Mouse (Mus musculus) 416B (cell line): Measurements from ENCODE around the gene Usmg5.
A peak's percentile ranks its signal among the peaks of the same experiment; 100 is the strongest.
"Not testable (repeated sequence)": the region's sequence is repeated elsewhere in the genome, so short reads cannot be mapped to it uniquely, and the experiment has no call there.

Experiments
- DNase-seq: peaks from one replicate; pipeline ENCODE4 v3.0.0; 2011; ENCODE audit warnings: low read depth

The Usmg5 gene

DNA sequence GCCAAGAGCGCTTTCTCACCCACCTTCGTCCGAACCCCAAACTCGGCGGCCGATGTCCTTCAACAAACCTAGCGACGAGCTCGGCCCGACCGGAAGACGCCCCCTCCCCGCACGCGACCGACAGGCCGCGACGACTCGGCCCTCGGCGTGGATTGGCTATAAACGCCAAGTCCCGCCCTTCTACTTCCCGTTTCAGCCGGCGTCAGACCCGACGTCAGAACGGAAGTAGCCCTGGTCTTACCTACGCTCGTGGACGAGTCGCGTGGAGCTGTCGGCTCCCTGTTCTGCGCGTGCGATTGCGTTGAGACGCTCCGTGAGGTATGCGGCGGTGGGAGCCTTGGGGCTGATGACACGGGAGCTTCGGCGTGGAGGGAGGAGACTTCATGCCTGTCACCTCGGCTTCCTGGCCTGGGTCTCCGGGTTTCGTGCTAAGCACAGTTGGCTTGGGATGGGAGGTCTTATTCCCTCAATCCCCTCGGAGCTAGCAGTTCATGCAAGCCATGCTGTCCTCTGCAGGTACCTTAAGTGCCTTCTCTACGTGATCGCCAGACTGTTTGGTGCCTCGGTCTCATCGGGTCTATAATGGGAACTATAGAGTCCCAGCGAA, at the start of gene Usmg5, which contains the start of gene Pdcd11:
TSS of gene Usmg5 (minus strand) at position 98 of the 607 bp plus-strand sequence.
TSS of gene Pdcd11 (plus strand) at position 219 of the 607 bp plus-strand sequence.
- peak; percentile 97 for DNase-seq

DNA sequence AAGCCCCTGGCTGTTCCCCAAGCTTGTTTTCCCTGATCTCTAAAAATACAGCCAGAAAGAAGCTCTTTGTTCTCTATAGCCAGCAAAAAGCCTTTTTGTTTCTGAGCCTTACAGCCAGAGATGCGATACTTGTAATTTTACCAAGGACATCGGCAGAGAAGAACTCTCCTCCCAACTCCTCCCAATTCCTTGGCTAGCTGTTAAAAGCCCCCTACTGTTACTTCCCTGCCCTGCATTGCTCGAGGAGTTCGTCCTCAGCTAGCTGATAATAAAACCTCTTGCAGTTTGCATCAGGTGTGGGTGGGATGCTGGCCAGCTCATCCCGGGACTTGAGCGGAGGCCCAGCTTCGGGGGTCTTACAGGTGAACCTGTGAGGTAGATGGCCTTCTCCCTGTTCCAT, 49.2 kb upstream of the Usmg5 start:
- DNase-seq = not testable (repeated sequence)

DNA sequence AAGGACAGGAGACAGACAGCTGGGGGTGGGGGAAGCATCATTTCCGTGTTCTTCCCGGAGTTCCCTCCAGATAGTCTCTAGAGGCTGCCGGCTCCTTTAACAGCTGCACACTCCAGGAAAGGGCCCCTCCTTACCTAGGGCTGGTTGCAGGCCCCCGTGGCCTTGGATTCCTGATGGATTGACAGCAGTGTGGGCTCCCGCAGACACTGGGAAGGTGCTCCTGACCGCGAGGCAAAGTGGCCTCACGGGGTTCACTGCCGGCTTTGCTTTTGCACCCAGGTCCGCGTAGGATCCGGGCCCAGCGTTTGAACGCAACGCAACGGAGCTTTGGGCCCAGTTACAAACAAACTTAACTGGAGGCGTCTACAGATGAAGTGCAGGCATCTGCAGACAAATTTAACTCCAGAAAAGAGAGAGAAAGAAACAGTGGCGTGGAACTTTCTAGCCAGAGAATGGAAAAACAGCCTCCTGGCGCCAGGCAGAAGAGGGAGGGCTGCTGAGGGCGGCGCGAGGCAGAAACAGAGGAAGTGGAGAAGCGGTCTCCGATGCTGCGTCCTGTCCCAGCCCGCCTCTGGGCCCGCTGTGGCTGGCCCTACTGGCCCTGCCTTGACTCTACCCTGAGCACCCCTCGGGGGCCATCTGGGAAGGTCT, 47.4 kb upstream of the Usmg5 start, which contains the start of gene Calhm2:
TSS of gene Calhm2 (minus strand) at position 524 of the 651 bp plus-strand sequence.
- DNase-seq = peak; percentile 64

DNA sequence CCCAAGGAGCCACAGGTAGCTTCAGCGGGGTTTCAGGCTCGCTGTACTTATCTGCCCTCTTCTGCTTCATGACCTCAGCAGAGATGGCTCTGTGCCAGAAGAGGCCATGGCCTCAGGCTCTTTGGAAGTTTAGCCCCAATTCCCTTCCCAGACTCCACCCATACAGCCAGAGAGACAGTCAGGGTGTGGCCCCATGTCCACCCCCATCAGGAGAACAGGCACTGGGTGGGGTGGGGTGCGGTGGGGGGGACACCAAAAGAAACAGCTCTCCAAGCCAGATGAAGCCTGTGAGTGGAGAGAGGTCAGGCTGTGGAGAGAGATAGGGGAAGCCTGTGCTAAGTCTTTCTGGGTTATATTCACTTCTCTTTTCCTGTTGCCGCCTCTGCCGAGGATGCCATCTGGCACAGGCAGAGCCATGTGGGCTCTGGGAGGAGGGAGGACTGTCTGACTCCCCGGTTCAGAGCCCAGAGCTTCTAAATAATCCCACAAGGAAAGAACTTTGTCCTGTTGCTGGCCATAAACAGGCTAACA, 46.7 kb upstream of the Usmg5 start:
- peak; percentile 87 for DNase-seq

DNA sequence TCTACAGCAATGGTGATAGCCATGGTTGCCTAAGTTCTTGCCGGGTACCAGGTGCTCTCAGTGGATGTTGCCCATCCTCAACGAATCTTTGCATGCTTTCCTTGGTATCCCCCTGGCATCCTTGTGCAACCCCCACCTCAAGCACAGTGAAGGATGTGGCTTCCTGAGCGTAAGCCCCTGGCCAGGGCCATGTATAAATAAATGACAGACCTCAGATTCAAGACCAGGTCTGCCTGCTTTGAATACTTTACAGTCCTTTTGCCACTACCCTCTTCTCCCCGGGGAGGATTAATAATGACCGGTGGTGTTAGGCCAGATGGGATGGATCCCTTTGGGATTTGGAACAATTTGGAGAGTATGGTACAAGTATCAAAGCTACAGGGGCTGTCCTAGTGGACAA, 45.7 kb upstream of the Usmg5 start:
- no peak for DNase-seq

DNA sequence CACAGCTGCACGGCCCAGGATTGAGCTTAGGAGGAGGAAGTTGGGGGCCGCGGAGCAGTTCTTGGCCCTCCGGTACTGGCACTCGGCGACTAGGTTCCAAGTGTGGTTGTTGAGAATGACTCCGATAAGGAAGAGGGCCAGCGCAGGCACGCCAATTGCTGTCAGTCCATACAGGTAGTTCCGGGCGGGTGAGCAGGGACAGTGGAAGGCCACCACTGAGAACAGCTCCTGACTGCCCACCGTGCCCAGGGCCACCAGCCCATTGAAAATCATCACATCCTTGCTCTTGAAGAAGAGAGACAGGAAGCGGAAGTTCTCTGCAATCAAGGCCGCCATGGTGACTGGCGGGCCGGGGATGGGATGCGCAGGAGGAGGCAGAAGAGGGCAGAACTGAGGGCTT, 45.1 kb upstream of the Usmg5 start:
- DNase-seq = no peak

DNA sequence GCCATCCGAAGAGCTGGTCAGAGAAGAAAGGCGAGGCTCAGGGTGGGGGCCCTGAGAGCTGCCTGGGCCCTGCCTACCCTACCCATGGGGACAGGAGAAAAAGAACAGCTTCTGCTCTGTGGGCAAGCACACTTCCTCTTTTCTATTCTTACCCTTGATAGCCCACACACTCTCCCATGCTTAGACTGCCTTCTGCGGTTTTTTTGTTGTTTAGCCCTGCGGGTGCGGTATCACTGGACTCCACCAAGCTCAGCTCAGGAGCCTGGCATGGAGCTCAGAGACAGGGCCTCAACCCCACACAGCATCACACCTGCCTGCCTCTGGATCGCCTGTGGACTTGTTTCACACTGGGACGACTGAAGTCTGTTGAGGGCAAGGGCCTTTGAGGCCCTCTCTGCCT, 42.7 kb upstream of the Usmg5 start:
- DNase-seq = peak; percentile 92

DNA sequence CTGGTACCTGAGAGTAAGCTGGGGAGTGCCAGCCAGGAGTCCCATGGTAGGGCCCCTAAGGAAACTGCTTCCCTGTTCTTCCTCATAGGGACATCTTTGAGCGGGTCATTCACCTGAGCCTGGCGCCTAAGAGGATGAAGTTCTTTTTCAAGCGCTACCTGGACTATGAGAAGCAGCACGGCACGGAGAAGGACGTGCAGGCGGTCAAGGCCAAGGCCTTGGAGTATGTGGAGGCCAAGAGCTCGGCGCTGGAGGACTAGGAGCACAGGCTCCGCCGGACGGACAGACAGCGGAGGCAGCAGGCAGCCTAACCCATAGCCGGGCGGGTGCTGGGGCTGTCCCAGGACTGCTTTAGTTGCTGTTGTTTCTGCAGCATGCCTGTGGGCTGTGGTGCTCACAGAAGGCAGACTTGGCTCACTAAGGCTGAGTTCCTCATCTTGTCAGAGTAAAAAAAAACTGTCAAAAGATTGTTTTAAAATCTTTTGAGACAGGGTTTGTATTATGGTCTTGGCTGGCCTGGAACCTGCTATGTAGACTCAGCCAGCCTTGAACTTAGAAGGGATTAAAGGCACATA, 40.2 kb upstream of the Usmg5 start:
- no peak for DNase-seq

DNA sequence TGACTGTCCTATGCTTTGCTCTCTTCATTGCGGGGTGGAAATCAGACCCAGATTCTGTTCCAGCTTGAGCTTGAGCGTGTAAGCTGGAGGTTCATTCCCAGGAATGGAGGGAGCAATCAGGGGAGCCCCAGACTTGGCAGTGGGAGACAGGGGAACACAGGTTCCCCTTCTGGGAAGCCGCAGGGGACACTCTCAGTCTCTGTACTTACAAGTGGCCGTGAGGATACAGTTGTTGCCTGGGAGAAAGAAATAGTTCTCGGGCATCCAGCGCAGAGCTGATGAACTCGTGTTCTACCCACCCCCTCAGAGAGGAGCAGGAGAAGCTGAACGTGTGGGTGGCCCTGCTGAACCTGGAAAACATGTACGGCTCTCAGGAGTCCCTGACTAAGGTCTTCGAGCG, 38.4 kb upstream of the Usmg5 start:
- no peak for DNase-seq

DNA sequence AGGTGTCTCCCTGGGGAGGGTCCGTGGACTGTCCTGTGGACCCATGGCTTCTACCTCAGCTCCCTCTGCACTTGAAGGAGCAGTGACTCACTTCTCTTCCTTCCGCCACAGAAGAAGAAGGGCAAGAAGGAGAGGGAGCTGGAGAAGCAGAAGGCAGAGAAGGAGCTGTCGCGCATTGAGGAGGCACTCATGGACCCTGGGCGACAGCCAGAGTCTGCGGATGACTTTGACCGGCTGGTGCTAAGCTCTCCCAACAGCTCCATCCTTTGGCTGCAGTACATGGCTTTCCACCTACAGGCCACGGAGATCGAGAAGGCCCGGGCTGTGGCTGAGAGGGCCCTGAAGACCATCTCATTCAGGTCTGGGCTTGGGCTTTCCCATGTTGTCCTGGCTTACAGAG, 37.7 kb upstream of the Usmg5 start:
- DNase-seq = no peak

DNA sequence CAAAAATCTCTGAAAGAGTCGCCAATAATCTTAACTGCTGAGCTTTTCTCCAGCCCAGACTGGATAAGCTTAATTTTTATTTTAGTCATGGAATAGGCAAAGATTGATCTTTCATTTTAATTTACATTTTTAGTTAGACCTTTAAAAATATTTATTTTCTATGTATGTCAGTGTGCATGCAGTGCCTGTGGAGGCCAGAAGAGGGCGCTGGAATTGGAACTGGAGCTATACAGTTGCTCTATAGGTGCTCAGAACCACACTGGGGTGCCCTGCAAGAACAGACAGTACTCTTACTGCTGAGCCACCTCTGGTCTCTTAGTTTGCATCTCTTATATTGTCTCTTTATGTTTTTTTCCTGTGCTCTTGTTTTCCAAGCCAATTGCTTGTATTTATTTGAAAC, 32.4 kb upstream of the Usmg5 start:
- DNase-seq = peak; percentile 68

DNA sequence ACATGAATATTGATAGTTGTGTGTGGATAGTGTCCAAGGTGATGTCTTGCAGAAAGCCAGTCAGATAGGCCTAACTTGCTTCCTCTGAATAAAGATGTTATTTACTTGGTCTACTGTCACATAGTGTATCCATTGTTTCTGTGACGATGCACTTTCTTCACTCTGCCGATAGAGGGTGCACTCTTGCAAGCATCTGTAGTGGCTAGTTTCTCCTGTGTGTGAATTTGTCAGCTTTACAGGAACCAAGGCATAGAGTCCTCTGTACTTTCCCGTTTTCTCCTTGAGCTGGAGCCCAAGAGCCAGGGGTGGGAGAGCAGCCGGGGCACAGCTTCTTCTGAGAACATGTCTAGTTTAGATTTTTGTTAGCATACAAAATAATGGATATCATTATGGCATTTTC, 30.6 kb upstream of the Usmg5 start:
- peak; percentile 70 for DNase-seq

DNA sequence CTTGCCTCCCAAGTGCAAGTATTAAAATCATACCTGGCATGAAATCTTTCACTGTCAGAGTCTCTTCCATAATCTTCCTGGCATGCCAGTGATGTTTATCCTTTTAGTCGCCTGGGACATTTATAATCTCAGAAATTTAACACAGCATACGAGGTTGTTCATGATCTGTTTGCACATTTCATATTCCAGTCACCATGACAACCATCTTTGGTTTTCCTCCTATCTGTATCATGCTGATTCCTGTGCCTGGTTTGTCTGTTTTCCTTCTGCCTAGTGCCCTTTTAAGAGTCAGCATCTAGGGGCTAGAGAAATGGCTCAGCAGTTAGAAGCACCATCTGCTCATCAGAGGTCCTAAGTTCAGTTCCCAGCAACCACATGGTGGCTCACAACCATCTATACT, 28.2 kb upstream of the Usmg5 start:
- DNase-seq = no peak

DNA sequence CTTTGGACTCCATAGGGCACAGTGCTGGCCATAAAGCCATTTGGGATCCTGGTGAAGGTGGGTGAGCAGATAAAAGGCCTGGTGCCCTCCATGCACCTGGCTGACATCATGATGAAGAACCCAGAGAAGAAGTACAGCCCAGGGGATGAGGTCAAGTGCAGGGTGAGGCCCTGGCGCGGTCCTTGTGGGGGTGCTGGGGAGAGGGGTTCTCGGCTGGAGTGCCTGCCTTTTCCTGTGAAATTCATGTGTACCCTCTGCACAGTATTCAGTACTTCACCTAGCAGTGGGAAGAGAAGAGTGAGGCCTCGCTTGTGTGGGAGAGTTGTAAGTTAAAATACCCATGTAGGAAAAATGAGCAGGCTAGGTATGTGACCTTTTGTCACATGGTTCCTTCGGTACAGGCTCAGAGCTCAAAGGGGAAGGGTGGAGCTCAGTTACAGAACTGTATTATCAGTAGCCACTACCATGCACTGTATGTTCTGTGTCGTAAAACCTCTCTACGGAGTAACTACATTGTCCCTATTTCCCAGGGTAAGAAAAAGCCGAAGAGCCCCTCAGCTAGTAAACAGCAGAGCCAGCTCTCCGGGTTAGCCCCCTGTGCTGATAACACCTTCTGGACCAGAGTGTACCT, 14.3 kb upstream of the Usmg5 start:
- no peak for DNase-seq

DNA sequence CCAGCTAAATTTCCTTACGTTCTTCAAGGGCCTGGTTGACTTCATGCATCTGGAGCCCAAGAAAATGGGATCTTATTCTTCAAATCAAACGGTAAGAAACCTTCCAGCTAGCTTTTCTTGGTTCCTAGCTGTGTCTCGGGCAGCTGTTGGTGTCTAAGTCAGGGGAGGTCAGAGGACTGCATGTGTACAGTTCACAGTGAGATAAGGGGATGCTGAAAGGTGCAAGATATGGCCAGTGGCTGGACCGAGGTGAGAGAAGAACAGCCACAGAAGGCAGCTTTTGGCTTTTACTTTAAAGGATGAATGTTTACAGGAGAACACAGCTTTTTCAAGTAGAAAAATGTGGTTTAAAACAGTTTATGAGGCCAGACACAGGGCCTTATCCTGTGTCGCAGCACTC, 10.6 kb upstream of the Usmg5 start:
- no peak for DNase-seq

DNA sequence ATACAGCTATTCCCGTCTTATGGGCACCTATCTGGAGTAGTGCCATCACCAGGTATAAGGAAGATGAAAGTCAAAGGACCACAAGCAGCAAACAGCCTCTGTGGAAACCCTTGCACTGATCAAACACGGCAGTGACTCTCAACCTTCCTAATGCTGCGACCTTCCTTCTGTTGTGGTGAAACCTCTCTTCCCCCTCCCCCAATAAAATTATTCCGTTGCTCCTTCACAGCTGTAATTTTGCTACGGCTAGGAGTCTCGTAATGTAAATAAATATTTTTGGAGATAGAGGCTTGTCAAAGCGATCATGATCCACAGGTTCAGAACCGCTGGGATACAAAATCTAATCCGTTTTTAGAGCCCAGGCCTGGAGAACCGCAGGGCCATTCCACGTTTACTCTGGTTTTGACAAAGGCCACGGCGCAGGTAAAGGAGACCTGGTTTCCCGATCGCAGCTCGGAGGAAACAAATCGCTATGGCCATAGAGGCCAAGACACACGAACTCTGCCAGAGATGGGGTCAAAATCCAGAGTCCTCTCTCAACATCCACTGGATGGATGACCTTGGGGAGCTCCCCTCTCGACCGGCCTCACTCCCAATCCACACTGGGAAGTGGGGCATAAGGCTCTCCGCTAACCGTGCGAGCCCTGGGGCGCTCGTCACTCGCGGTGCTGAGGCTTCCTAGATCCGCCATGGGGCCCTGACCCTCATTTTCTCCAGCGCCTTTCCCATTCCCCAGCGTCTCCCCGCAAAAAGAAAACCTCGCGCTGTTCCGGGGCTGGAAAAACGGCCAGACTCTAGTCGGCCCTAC, 525 bp downstream of the Usmg5 start:
- DNase-seq = peak; percentile 38

DNA sequence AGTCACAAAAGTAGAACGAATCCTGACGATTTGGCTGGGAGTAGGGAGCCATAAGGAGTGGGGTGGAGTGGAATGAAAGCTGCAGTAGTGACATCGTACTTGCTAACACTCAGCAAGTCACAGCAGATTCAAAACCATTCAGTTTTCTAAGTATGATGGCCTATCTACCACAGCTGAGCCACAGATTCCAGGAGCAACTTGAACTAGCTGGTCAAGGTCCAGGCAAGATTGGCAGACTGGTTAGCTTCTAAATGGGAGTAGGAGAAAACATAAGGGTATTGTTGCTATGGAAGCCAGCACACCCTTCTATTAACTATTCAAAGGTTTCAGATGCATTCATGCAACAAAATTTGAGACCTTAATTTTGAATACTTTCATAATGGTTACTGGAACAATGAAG, 2.2 kb downstream of the Usmg5 start:
- DNase-seq = no peak

DNA sequence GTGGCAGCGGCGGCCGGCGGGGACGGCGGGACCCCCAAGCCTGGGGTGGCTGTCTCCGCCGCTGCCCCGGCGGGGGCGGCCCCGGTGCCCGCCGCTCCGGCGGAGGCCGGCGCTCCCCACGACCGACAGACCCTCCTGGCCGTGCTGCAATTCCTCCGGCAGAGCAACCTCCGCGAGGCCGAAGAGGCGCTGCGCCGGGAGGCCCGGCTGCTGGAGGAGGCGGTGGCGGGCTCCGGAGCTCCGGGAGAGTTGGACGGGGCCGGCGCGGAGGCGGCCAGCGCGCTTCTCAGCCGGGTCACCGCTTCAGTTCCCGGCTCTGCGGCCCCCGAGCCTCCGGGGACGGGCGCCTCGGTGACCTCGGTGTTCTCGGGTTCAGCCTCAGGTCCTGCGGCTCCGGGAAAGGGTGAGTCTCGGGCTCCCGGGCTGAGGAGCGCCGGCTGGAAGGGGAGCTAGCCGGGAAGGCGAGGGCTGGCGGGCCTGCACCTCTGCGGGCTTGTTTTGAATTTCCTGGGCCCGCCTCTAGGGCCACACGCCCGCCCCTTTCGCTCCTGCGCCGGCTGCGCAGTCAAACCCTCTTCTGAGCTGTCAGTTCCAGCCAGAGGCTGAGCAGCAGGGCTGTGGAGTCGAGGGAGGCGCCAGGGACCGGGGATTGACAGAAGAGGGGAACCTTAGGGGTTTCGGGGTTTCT, 22.4 kb downstream of the Usmg5 start:
- peak; percentile 87 for DNase-seq

DNA sequence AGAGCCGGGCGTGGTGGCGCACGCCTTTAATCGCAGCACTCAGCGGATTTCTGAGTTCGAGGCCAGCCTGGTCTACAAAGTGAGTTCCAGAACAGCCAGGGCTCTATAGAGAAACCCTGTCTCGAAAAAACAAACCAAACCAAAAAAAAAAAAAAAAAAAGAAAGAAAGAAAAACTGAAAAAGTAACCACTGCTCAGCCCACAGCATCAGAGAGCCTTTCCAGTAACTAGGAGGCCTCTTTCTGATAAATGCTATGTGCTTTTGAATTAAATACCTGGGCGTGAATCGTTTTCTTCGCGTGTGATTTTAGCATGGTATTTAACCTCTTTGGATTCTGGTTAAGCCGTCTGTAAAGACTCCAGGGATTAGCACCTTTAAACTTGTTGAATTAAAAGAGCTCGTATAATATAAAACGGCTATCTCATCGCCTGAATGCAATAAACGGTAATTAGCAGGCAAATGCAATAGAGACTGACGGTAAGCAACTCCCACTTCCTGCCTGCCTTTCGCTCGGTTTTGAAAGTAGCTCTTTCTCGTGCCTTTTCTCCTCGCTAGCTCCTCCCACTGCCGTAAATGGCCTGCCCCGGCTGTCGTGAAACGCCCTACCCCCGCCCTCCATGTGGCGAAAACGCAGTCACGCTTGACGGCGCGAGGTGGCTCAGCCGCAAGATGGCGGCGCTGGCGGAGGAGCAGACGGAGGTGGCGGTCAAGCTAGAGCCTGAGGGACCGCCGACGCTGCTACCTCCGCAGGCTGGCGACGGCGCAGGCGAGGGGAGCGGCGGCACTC, 23.2 kb downstream of the Usmg5 start, which contains the start of gene Taf5:
TSS of gene Taf5 (plus strand) at position 651 of the 787 bp plus-strand sequence.
- DNase-seq = peak; percentile 99

DNA sequence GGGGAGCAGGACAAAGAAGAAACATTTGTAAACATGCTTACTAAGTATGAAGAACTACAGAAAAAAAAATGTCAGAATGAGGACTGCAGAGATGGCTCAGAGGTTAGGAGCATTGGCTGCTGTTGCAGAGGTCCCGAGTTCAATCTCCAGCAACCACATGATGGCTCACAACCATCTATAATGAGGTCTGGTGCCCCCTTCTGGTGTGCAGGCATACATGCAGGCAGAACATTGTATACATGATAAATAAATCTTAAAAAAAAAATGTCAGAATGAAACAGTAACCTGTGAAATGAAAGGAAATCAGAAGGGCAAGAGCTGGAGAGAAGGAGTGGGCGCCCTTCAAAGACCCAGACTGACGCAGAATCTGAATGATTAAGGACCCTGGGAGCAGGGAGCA, 24.6 kb downstream of the Usmg5 start:
- DNase-seq = no peak
